Mouse (Mus musculus): Measurements from ENCODE around the gene Espn. TPM values are rescaled to one million over a fixed set of nuclear protein-coding genes. Genes with fewer than 3 reads are reported as not detected.
A peak's percentile ranks its signal among the peaks of the same experiment; 100 is the strongest.

The Espn gene
- polyA plus RNA-seq, 1 experiment from 2014 or later: 0.64 TPM

GRCm38 (mm10) chr4:152182205-152182604 lies 30.0 kb upstream of the Espn start:
- H3K4me2 ChIP-seq (ENCODE audit: low read depth, low read length): no peak overlapping the region
- ATAC-seq (ENCODE audit: low read depth): no peak
- peaks cover 22% of the 10 kb centered on the region for H3K4me1 ChIP-seq (ENCODE audit: control insufficient read depth, insufficient read depth, low read length)
- no peaks in the 10 kb centered on the region for H3K27me3 ChIP-seq (ENCODE audit: control insufficient read depth, insufficient read depth, low read length)
- no peak overlapping the region for H3K9ac ChIP-seq (replicated peaks; ENCODE audit: low read depth, low read length)
- WGBS: 94% methylated on average over 10 of the region's 10 CpGs
- no peaks in the 10 kb centered on the region for H3K36me3 ChIP-seq (ENCODE audit: control insufficient read depth, insufficient read depth, low read length)
- no peak overlapping the region for H3K4me3 ChIP-seq (ENCODE audit: low read depth, low read length)
- H3K27ac ChIP-seq (ENCODE audit: low read depth, low read length): no peak overlapping the region
- no peaks in the 10 kb centered on the region for H3K9me3 ChIP-seq (ENCODE audit: control insufficient read depth, low read length)

GRCm38 (mm10) chr4:152179946-152180660 lies 27.9 kb upstream of the Espn start:
- H3K9ac ChIP-seq (replicated peaks; ENCODE audit: low read depth, low read length): no peak overlapping the region; the same call in 1 of the 2 replicates
- H3K36me3 ChIP-seq (ENCODE audit: control insufficient read depth, insufficient read depth, low read length): no peaks in the 10 kb centered on the region
- WGBS: 79% methylated on average over 16 of the region's 16 CpGs
- H3K4me1 ChIP-seq (ENCODE audit: control insufficient read depth, insufficient read depth, low read length): peaks cover 10% of the 10 kb centered on the region; the same call in 1 of the 2 replicates
- no peaks in the 10 kb centered on the region for H3K27me3 ChIP-seq (ENCODE audit: control insufficient read depth, insufficient read depth, low read length)
- H3K4me3 ChIP-seq (ENCODE audit: low read depth, low read length): no peak overlapping the region
- ATAC-seq (ENCODE audit: low read depth): no peak
- peak overlapping the region; percentile 49 for H3K4me2 ChIP-seq (ENCODE audit: low read depth, low read length)
- H3K9me3 ChIP-seq (ENCODE audit: control insufficient read depth, low read length): no peaks in the 10 kb centered on the region
- no peak overlapping the region for H3K27ac ChIP-seq (ENCODE audit: low read depth, low read length)

- ATAC-seq (ENCODE audit: low read depth): no peak
- Histone ChIP-seq H3K27ac (ENCODE audit: low read depth, low read length) (peak overlapping the region; percentile 63; the same call in 1 of the 2 replicates), H3K36me3 (ENCODE audit: control insufficient read depth, insufficient read depth, low read length) (no peaks in the 10 kb centered on the region), H3K4me1 (ENCODE audit: control insufficient read depth, insufficient read depth, low read length) (peaks cover 10% of the 10 kb centered on the region; the same call in 1 of the 2 replicates), H3K9ac (replicated peaks; ENCODE audit: low read depth, low read length) (peak overlapping the region; percentile 75), H3K27me3 (ENCODE audit: control insufficient read depth, insufficient read depth, low read length) (no peaks in the 10 kb centered on the region), H3K9me3 (ENCODE audit: control insufficient read depth, low read length) (no peaks in the 10 kb centered on the region), H3K4me3 (ENCODE audit: low read depth, low read length) (peak overlapping the region; percentile 60), H3K4me2 (ENCODE audit: low read depth, low read length) (peak overlapping the region; percentile 49)
- WGBS: 11% methylated on average over 16 of the region's 16 CpGs
Measured at GRCm38 (mm10) chr4:152178916-152179705, 26.9 kb upstream of the Espn start.

GRCm38 (mm10) chr4:152178344-152178864 lies 26.2 kb upstream of the Espn start:
- Histone ChIP-seq H3K4me2 (ENCODE audit: low read depth, low read length) (peak overlapping the region; percentile 49), H3K27me3 (ENCODE audit: control insufficient read depth, insufficient read depth, low read length) (peaks cover 3% of the 10 kb centered on the region; the same call in 1 of the 2 replicates), H3K9ac (replicated peaks; ENCODE audit: low read depth, low read length) (peak overlapping the region; percentile 75), H3K27ac (ENCODE audit: low read depth, low read length) (peak overlapping the region; percentile 63), H3K9me3 (ENCODE audit: control insufficient read depth, low read length) (no peaks in the 10 kb centered on the region), H3K4me1 (ENCODE audit: control insufficient read depth, insufficient read depth, low read length) (peaks cover 10% of the 10 kb centered on the region; the same call in 1 of the 2 replicates), H3K36me3 (ENCODE audit: control insufficient read depth, insufficient read depth, low read length) (no peaks in the 10 kb centered on the region), H3K4me3 (ENCODE audit: low read depth, low read length) (peak overlapping the region; percentile 60)
- ATAC-seq (ENCODE audit: low read depth): peak; percentile 62
- under 1% methylated on average over 35 of the region's 35 CpGs for WGBS

GRCm38 (mm10) chr4:152177537-152178343 lies 25.6 kb upstream of the Espn start, which contains the start of gene Acot7:
TSS of gene Acot7 (plus strand) at chr4:152178134.
- peak within 1 kb of the TSS; percentile 60 for H3K4me3 ChIP-seq (ENCODE audit: low read depth, low read length)
- WGBS: under 1% methylated on average over 92 of the region's 108 CpGs
- no peaks in the 10 kb centered on the region for H3K9me3 ChIP-seq (ENCODE audit: control insufficient read depth, low read length)
- H3K4me2 ChIP-seq (ENCODE audit: low read depth, low read length): peak within 1 kb of the TSS; percentile 49
- peak within 1 kb of the TSS; percentile 88 for H3K9ac ChIP-seq (replicated peaks; ENCODE audit: low read depth, low read length)
- H3K4me1 ChIP-seq (ENCODE audit: control insufficient read depth, insufficient read depth, low read length): peaks cover 10% of the 10 kb centered on the region; the same call in 1 of the 2 replicates
- H3K27me3 ChIP-seq (ENCODE audit: control insufficient read depth, insufficient read depth, low read length): peaks cover 3% of the 10 kb centered on the region; the same call in 1 of the 2 replicates
- peak; percentile 94 for ATAC-seq (ENCODE audit: low read depth)
- H3K36me3 ChIP-seq (ENCODE audit: control insufficient read depth, insufficient read depth, low read length): no peaks in the 10 kb centered on the region
- peak within 1 kb of the TSS; percentile 89 for H3K27ac ChIP-seq (ENCODE audit: low read depth, low read length)

GRCm38 (mm10) chr4:152177174-152177536 lies 25.0 kb upstream of the Espn start:
- peak overlapping the region; percentile 49 for H3K4me2 ChIP-seq (ENCODE audit: low read depth, low read length)
- peak overlapping the region; percentile 89; the same call in 1 of the 2 replicates for H3K27ac ChIP-seq (ENCODE audit: low read depth, low read length)
- H3K4me1 ChIP-seq (ENCODE audit: control insufficient read depth, insufficient read depth, low read length): peaks cover 10% of the 10 kb centered on the region; the same call in 1 of the 2 replicates
- no peak for ATAC-seq (ENCODE audit: low read depth)
- peak overlapping the region; percentile 88 for H3K9ac ChIP-seq (replicated peaks; ENCODE audit: low read depth, low read length)
- no peaks in the 10 kb centered on the region for H3K36me3 ChIP-seq (ENCODE audit: control insufficient read depth, insufficient read depth, low read length)
- H3K27me3 ChIP-seq (ENCODE audit: control insufficient read depth, insufficient read depth, low read length): peaks cover 3% of the 10 kb centered on the region; the same call in 1 of the 2 replicates
- H3K9me3 ChIP-seq (ENCODE audit: control insufficient read depth, low read length): no peaks in the 10 kb centered on the region
- 71% methylated on average over 6 of the region's 6 CpGs for WGBS
- peak overlapping the region; percentile 60 for H3K4me3 ChIP-seq (ENCODE audit: low read depth, low read length)

GRCm38 (mm10) chr4:152176638-152177037 lies 24.5 kb upstream of the Espn start:
- 74% methylated on average over 3 of the region's 3 CpGs for WGBS
- no peaks in the 10 kb centered on the region for H3K36me3 ChIP-seq (ENCODE audit: control insufficient read depth, insufficient read depth, low read length)
- peaks cover 3% of the 10 kb centered on the region; the same call in 1 of the 2 replicates for H3K27me3 ChIP-seq (ENCODE audit: control insufficient read depth, insufficient read depth, low read length)
- no peak overlapping the region for H3K4me2 ChIP-seq (ENCODE audit: low read depth, low read length)
- H3K27ac ChIP-seq (ENCODE audit: low read depth, low read length): no peak overlapping the region
- H3K4me3 ChIP-seq (ENCODE audit: low read depth, low read length): no peak overlapping the region
- H3K9me3 ChIP-seq (ENCODE audit: control insufficient read depth, low read length): no peaks in the 10 kb centered on the region
- H3K9ac ChIP-seq (replicated peaks; ENCODE audit: low read depth, low read length): no peak overlapping the region
- peaks cover 10% of the 10 kb centered on the region; the same call in 1 of the 2 replicates for H3K4me1 ChIP-seq (ENCODE audit: control insufficient read depth, insufficient read depth, low read length)
- no peak for ATAC-seq (ENCODE audit: low read depth)

GRCm38 (mm10) chr4:152173956-152174355 lies 21.8 kb upstream of the Espn start:
- Histone ChIP-seq H3K4me1 (ENCODE audit: control insufficient read depth, insufficient read depth, low read length) (0 out of 2 replicates have a peak, but pooled peaks cover 2% of the 10 kb centered on the region), H3K9ac (replicated peaks; ENCODE audit: low read depth, low read length) (no peak overlapping the region), H3K36me3 (ENCODE audit: control insufficient read depth, insufficient read depth, low read length) (no peaks in the 10 kb centered on the region), H3K4me3 (ENCODE audit: low read depth, low read length) (no peak overlapping the region), H3K9me3 (ENCODE audit: control insufficient read depth, low read length) (no peaks in the 10 kb centered on the region), H3K27me3 (ENCODE audit: control insufficient read depth, insufficient read depth, low read length) (peaks cover 3% of the 10 kb centered on the region; the same call in 1 of the 2 replicates), H3K27ac (ENCODE audit: low read depth, low read length) (no peak overlapping the region), H3K4me2 (ENCODE audit: low read depth, low read length) (no peak overlapping the region)
- ATAC-seq (ENCODE audit: low read depth): no peak
- 90% methylated on average over 9 of the region's 9 CpGs for WGBS
